Comparison of ENCODE assay signal across 27 mouse cellular contexts in the genomic region with DNA sequence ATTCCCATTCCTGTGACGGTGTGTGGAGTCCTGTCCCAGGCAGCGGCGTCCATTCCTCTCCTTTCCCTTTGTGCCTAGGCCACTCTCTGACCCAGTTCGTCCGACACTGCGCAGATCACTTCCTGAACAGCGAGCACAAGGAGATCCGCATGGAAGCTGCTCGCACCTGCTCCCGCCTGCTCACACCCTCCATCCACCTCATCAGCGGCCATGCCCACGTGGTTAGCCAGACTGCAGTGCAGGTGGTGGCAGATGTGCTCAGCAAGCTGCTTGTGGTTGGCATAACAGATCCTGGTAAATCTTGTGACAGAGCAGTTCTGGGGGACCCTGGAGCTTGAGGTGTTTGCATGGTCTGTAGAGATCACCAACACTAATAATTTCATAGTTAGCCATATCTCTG. TPM values are rescaled to one million over a fixed set of nuclear protein-coding genes. Genes with fewer than 3 reads are reported as not detected.
DNase-seq lines count a peak whose midpoint lies in the region; ATAC-seq and TF ChIP-seq lines count a peak whose summit lies in the region.
"Had no signal": no experiment of that assay in that cellular context is flagged by ENCODE, and none has a peak within 500 bp of the region (broad histone marks: within the 10 kb centered on the region; RNA-seq: fewer than 3 reads in every experiment).

No protein-coding gene starts in this region.

- WGBS in midbrain, embryonic 15.5 days: 96% methylated on average over 12 of the region's 12 CpGs

- H3K4me2 ChIP-seq in midbrain, embryonic 15.5 days: no peak overlapping the region
- H3K4me2 ChIP-seq: embryonic facial prominence, embryonic 13.5 days; forebrain, embryonic 12.5 days; forebrain, embryonic 15.5 days; heart, embryonic 13.5 days; hindbrain, embryonic 13.5 days had no signal

- peak; percentile 43 for DNase-seq in layer of hippocampus, adult 11-12 months (ENCODE audit: low spot score)
- no peak for DNase-seq in layer of hippocampus, postnatal 36 days
- no peak for DNase-seq in G1E (ENCODE audit: low spot score)
- DNase-seq in R1 (ENCODE audit: low read depth, low spot score): peak; percentile 25
- DNase-seq in kidney, postnatal 14 days: no peak
- DNase-seq: adrenal gland, postnatal 14 days; cerebellum, adult 11-12 months; cerebellum, adult 8-10 months; cerebellum, postnatal 10 days; cerebellum, postnatal 36 days; embryo, embryonic 11 days; gastrocnemius, postnatal 25 days; heart, adult 2 months had no signal

- H3K9ac ChIP-seq in midbrain, embryonic 15.5 days: no peak overlapping the region
- H3K9ac ChIP-seq: embryonic facial prominence, embryonic 13.5 days; forebrain, embryonic 12.5 days; forebrain, embryonic 15.5 days; heart, embryonic 13.5 days; hindbrain, embryonic 13.5 days had no signal

- no peaks in the 10 kb centered on the region for H3K4me1 ChIP-seq in megakaryocyte, embryonic 14.5 days
- no peaks in the 10 kb centered on the region for H3K4me1 ChIP-seq in G1E (ENCODE audit: insufficient read depth, low read depth, low read length)
- no peaks in the 10 kb centered on the region for H3K4me1 ChIP-seq in midbrain, embryonic 15.5 days
- H3K4me1 ChIP-seq: embryonic facial prominence, embryonic 10.5 days; embryonic facial prominence, embryonic 13.5 days; forebrain, embryonic 12.5 days; heart, embryonic 10.5 days; heart, embryonic 13.5 days had no signal

- H3K4me3 ChIP-seq in megakaryocyte, embryonic 14.5 days (replicated peaks): peak overlapping the region; percentile 38
- H3K4me3 ChIP-seq in G1E (ENCODE audit: low read depth, low read length): peak overlapping the region; percentile 27; the same call in 1 of the 2 replicates
- no peak overlapping the region for H3K4me3 ChIP-seq in midbrain, embryonic 15.5 days
- H3K4me3 ChIP-seq: embryonic facial prominence, embryonic 10.5 days; embryonic facial prominence, embryonic 13.5 days; erythroblast, embryonic 14.5 days; forebrain, embryonic 12.5 days; forebrain, embryonic 15.5 days; heart, adult 2 months; heart, embryonic 10.5 days; heart, embryonic 13.5 days; hindbrain, embryonic 13.5 days had no signal

- peaks cover 94% of the 10 kb centered on the region for H3K36me3 ChIP-seq in megakaryocyte, embryonic 14.5 days (replicated peaks; ENCODE audit: low read length)
- peaks cover 94% of the 10 kb centered on the region for H3K36me3 ChIP-seq in G1E (replicated peaks)
- H3K36me3 ChIP-seq in midbrain, embryonic 15.5 days (replicated peaks): peaks cover 76% of the 10 kb centered on the region

- H3K27me3 ChIP-seq in megakaryocyte, embryonic 14.5 days (replicated peaks): no peaks in the 10 kb centered on the region
- no peaks in the 10 kb centered on the region for H3K27me3 ChIP-seq in G1E (ENCODE audit: insufficient read depth, low read length)
- no peaks in the 10 kb centered on the region for H3K27me3 ChIP-seq in midbrain, embryonic 15.5 days (replicated peaks)
- H3K27me3 ChIP-seq: embryonic facial prominence, embryonic 13.5 days; forebrain, embryonic 12.5 days; forebrain, embryonic 15.5 days; heart, embryonic 13.5 days; hindbrain, embryonic 13.5 days had no signal

- no peak for ATAC-seq in megakaryocyte, adult 5-6 weeks (ENCODE audit: poor library complexity, severe bottlenecking)
- no peak for ATAC-seq in G1E (ENCODE audit: extremely low read depth, insufficient number of reproducible peaks, low FRiP score, poor library complexity, severe bottlenecking)
- ATAC-seq in midbrain, embryonic 15.5 days (replicated peaks): no peak
- ATAC-seq: CD4-positive, CD25-positive, alpha-beta regulatory T cell, adult 4 months; forebrain, embryonic 15.5 days; hindbrain, postnatal 0 days had no signal

- no peaks in the 10 kb centered on the region for H3K9me3 ChIP-seq in megakaryocyte, embryonic 14.5 days
- H3K9me3 ChIP-seq in G1E (replicated peaks): no peaks in the 10 kb centered on the region
- no peaks in the 10 kb centered on the region for H3K9me3 ChIP-seq in midbrain, embryonic 15.5 days
- H3K9me3 ChIP-seq: embryonic facial prominence, embryonic 10.5 days; embryonic facial prominence, embryonic 13.5 days; forebrain, embryonic 12.5 days; forebrain, embryonic 15.5 days; heart, embryonic 10.5 days; heart, embryonic 13.5 days; hindbrain, embryonic 13.5 days had no signal

- TF ChIP-seq CTCF in G1E (IDR thresholded peaks at IDR 0.05; ENCODE audit: low read depth, low read length): no peak

- H3K27ac ChIP-seq in midbrain, embryonic 15.5 days: no peak overlapping the region
- H3K27ac ChIP-seq: embryonic facial prominence, embryonic 10.5 days; embryonic facial prominence, embryonic 13.5 days; forebrain, embryonic 12.5 days; forebrain, embryonic 15.5 days; heart, adult 2 months; heart, embryonic 10.5 days; heart, embryonic 13.5 days; hindbrain, embryonic 13.5 days; hindbrain, postnatal 0 days had no signal

RNA-seq across cellular contexts. Expression of gene Mtor, which starts 16.5 kb away (rescaled TPM):
- total RNA-seq in layer of hippocampus, postnatal 36 days (2021): 10 to 100 TPM; 80.7 to 85.9 TPM
- polyA plus RNA-seq in megakaryocyte, embryonic 14.5 days (2012; ENCODE audit: insufficient read depth, low replicate concordance): 2.0 and 3.8 TPM in 2 replicates
- 14.2 and 14.3 TPM in 2 replicates for total RNA-seq in megakaryocyte, adult 5-6 weeks (2015)
- 10.8 and 13.6 TPM in 2 replicates for total RNA-seq in megakaryocyte, adult 5-6 weeks (2017)
- 35.1 and 41.7 TPM in 2 replicates for total RNA-seq in G1E (2014; fragmentation: Nextera tagmentation)
- 11.7 and 13.8 TPM in 2 replicates for total RNA-seq in G1E (2017)
- 8.9 and 11.3 TPM in 2 replicates for polyA plus RNA-seq in G1E (2012)
- 22.8 and 23.8 TPM in 2 replicates for polyA plus RNA-seq in midbrain, embryonic 15.5 days (2015; fragmentation: Nextera tagmentation; extraction: Ambion mirVana)

RNA-seq across cellular contexts. Expression of gene Ubiad1, which starts 20.3 kb away (rescaled TPM):
- 1 to 10 TPM; 7.9 to 8.4 TPM for total RNA-seq in layer of hippocampus, postnatal 36 days (2021)
- 3.4 and 4.2 TPM in 2 replicates for polyA plus RNA-seq in megakaryocyte, embryonic 14.5 days (2012; ENCODE audit: insufficient read depth, low replicate concordance)
- total RNA-seq in megakaryocyte, adult 5-6 weeks (2015): 5.6 and 7.6 TPM in 2 replicates
- 6.4 and 7.7 TPM in 2 replicates for total RNA-seq in megakaryocyte, adult 5-6 weeks (2017)
- total RNA-seq in G1E (2014; fragmentation: Nextera tagmentation) (35.9 and 42.1 TPM in 2 replicates), G1E (2017) (15.7 and 16.8 TPM in 2 replicates)
- polyA plus RNA-seq in G1E (2012): 16.3 and 18.1 TPM in 2 replicates
- 22.1 and 23.3 TPM in 2 replicates for polyA plus RNA-seq in midbrain, embryonic 15.5 days (2015; fragmentation: Nextera tagmentation; extraction: Ambion mirVana)

RNA-seq across cellular contexts. Expression of gene Angptl7, which starts 35.4 kb away (rescaled TPM):
- under 1 TPM in 1 of 2 experiments, not detected in 1; 0.28 TPM for total RNA-seq in layer of hippocampus, postnatal 36 days (2021)
- polyA plus RNA-seq in megakaryocyte, embryonic 14.5 days (2012; ENCODE audit: insufficient read depth, low replicate concordance): 0.07 TPM in 1 of 2 replicates, not detected in the other
- not detected in 2 replicates for total RNA-seq in megakaryocyte, adult 5-6 weeks (2015)
- not detected in 2 replicates for total RNA-seq in megakaryocyte, adult 5-6 weeks (2017)
- not detected in 2 replicates for total RNA-seq in G1E (2014; fragmentation: Nextera tagmentation)
- total RNA-seq in G1E (2017): 0.05 TPM in 1 of 2 replicates, not detected in the other
- not detected in 2 replicates for polyA plus RNA-seq in G1E (2012)
- 0.36 and 0.45 TPM in 2 replicates for polyA plus RNA-seq in midbrain, embryonic 15.5 days (2015; fragmentation: Nextera tagmentation; extraction: Ambion mirVana)
- total RNA-seq: hematopoietic stem cell, adult 5-6 weeks had no signal
- polyA plus RNA-seq: erythroblast, embryonic 14.5 days had no signal

Comparison
In these comparisons a context has a peak if more than half of its experiments do, and no peak if none do; other contexts are left out.
1. DNase-seq: peak in layer of hippocampus, adult 11-12 months (single experiment) and R1 (single experiment); none in layer of hippocampus, postnatal 36 days (0 of 2), G1E (single experiment) and kidney, postnatal 14 days (single experiment).